9 mouse cellular contexts compared by ENCODE assay signal in genomic region chr16:4417455-4417854, GRCm38 (mm10). TPM values are rescaled to one million over a fixed set of nuclear protein-coding genes. Genes with fewer than 3 reads are reported as not detected.
DNase-seq lines count a peak whose midpoint lies in the region; ATAC-seq and TF ChIP-seq lines count a peak whose summit lies in the region.
"Had no signal": no experiment of that assay in that cellular context is flagged by ENCODE, and none has a peak within 500 bp of the region (broad histone marks: within the 10 kb centered on the region; RNA-seq: fewer than 3 reads in every experiment).

No protein-coding gene starts in this region.

- no peaks in the 10 kb centered on the region for H3K9me3 ChIP-seq in intestine, embryonic 15.5 days
- H3K9me3 ChIP-seq: heart, embryonic 12.5 days had no signal

- no peak overlapping the region for H3K27ac ChIP-seq in cerebellum, adult 2 months (ENCODE audit: insufficient read depth, low read length)
- peak overlapping the region; percentile 91; the same call in 1 of the 2 replicates for H3K27ac ChIP-seq in left cerebral cortex, adult 2 months
- H3K27ac ChIP-seq in intestine, embryonic 15.5 days, result no peak overlapping the region

- peaks cover 32% of the 10 kb centered on the region for H3K4me1 ChIP-seq in cerebellum, adult 2 months (ENCODE audit: control insufficient read depth, insufficient read depth, low read length)
- peaks cover 26% of the 10 kb centered on the region for H3K4me1 ChIP-seq in intestine, embryonic 15.5 days (replicated peaks)

- no peak overlapping the region for H3ac ChIP-seq in myocyte (ENCODE audit: control insufficient read depth, insufficient read length)

- no peak for DNase-seq in cerebellum, adult 2 months
- DNase-seq in cerebellum, postnatal 4 days (ENCODE audit: low spot score in 2 of 2), result no peak
- DNase-seq in left cerebral cortex, adult 2 months (ENCODE audit: extremely low spot score in 1 of 2, low spot score in 2 of 2), result no peak
- DNase-seq in left cerebral cortex, adult 18-20 months (ENCODE audit: low spot score in 2 of 2), result no peak
- no peak for DNase-seq in gastrocnemius, postnatal 4 days (ENCODE audit: low spot score in 2 of 2)
- no peak for DNase-seq in adrenal gland, postnatal 10 days

- intact Hi-C loops in left cerebral cortex, adult 2 months (cut with DNase I), result loop anchor here (2.0 to 5.0 kb wide), 2 partner anchors 101 to 125 kb away; partner anchors contain the start of gene Srl

- no peak for TF ChIP-seq POLR2A in cerebellum, adult 2 months (IDR thresholded peaks at IDR 0.05; ENCODE audit: borderline replicate concordance, insufficient read depth, low read length)
- no peak for TF ChIP-seq POLR2A in myocyte (IDR thresholded peaks at IDR 0.05; ENCODE audit: insufficient read length, low read depth)

- no peak for ATAC-seq in intestine, embryonic 15.5 days

- WGBS in cerebellum, adult 2 months, result 31% methylated on average over 7 of the region's 7 CpGs
- 72% methylated on average over 7 of the region's 7 CpGs for WGBS in intestine, embryonic 15.5 days

- H3K36me3 ChIP-seq in intestine, embryonic 15.5 days, result no peaks in the 10 kb centered on the region
- no peaks in the 10 kb centered on the region for H3K36me3 ChIP-seq in myocyte (ENCODE audit: control insufficient read depth, insufficient read depth)
- H3K36me3 ChIP-seq: heart, embryonic 12.5 days had no signal

- no peaks in the 10 kb centered on the region for H3K27me3 ChIP-seq in cerebellum, adult 2 months (ENCODE audit: control insufficient read depth, insufficient read depth, low read length)
- H3K27me3 ChIP-seq in intestine, embryonic 15.5 days (replicated peaks), result no peaks in the 10 kb centered on the region
- H3K27me3 ChIP-seq in myocyte (ENCODE audit: control insufficient read depth, insufficient read depth, insufficient read length), result no peaks in the 10 kb centered on the region

- peak overlapping the region; percentile 65 for H3K4me3 ChIP-seq in cerebellum, adult 2 months (replicated peaks; ENCODE audit: insufficient read depth, low read depth, low read length)
- peak overlapping the region; percentile 93 for H3K4me3 ChIP-seq in left cerebral cortex, adult 2 months
- no peak overlapping the region for H3K4me3 ChIP-seq in intestine, embryonic 15.5 days (replicated peaks)
- H3K4me3 ChIP-seq in myocyte, result no peak overlapping the region
- H3K4me3 ChIP-seq: heart, embryonic 12.5 days had no signal

- H3K4me2 ChIP-seq in intestine, embryonic 15.5 days (replicated peaks), result peak overlapping the region; percentile 12
- peak overlapping the region; percentile 68 for H3K4me2 ChIP-seq in myocyte (ENCODE audit: low read depth)
- H3K4me2 ChIP-seq: heart, embryonic 12.5 days had no signal

- H3K9ac ChIP-seq in intestine, embryonic 15.5 days, result no peak overlapping the region
- H3K9ac ChIP-seq: heart, embryonic 12.5 days had no signal

- TF ChIP-seq CTCF in cerebellum, adult 2 months (IDR thresholded peaks at IDR 0.05; ENCODE audit: borderline replicate concordance, insufficient read depth, low read depth, low read length), result no peak
- no peak for TF ChIP-seq CTCF in left cerebral cortex, adult 2 months (IDR thresholded peaks at IDR 0.05)

- no peaks in the 10 kb centered on the region for H3K79me2 ChIP-seq in myocyte (ENCODE audit: control insufficient read depth, insufficient read depth)

TF ChIP-seq in myocyte, 11 proteins besides CTCF, POLR2A, EP300 and RAD21:
- TF ChIP-seq E2F4 (IDR thresholded peaks at IDR 0.05; ENCODE audit: insufficient read depth), result no peak
TF ChIP-seq in myocyte: peak in this region for 0.

RNA-seq across cellular contexts. Expression of gene Adcy9, which starts 2.8 kb away (rescaled TPM):
- 23.7 and 25.1 TPM in 2 replicates for polyA plus RNA-seq in cerebellum, adult 2 months (2012; rRNA removed)
- 10 to 100 TPM; 73.3 to 80.4 TPM for total RNA-seq in left cerebral cortex, adult 2 months (2021)
- total RNA-seq in left cerebral cortex, adult 18-20 months (2021), result 10 to 100 TPM; 67.3 to 74.0 TPM
- polyA plus RNA-seq in intestine, embryonic 15.5 days (2015; fragmentation: Nextera tagmentation; extraction: Ambion mirVana), result 1.5 and 1.7 TPM in 2 replicates
- polyA plus RNA-seq in myocyte (2012; fragmentation: generic; extraction: Trizol), result 4.6 TPM
- 10 to 100 TPM; 18.1 to 19.3 TPM for total RNA-seq in gastrocnemius, postnatal 4 days (2021)
- total RNA-seq in adrenal gland, postnatal 10 days (2021), result 10 to 100 TPM; 31.4 to 36.2 TPM

Comparison
In these comparisons a context has a peak if more than half of its experiments do, and no peak if none do; other contexts are left out.
1. H3K4me3 ChIP-seq: peak in cerebellum, adult 2 months (single experiment) and left cerebral cortex, adult 2 months (single experiment); none in intestine, embryonic 15.5 days (single experiment) and myocyte (single experiment).